Mouse (Mus musculus): ENCODE measurements at regions not wholly inside any gene's neighbourhood (a gene's known extent, or its start where the extent isn't known, plus 50 kb on each side); places are given as distances from the start of the nearest gene placed in this dataset.

GRCm38 (mm10) chr9:35328503-35328902 is 60.8 kb downstream of the Rpusd4 start:
- DNase-seq (ENCODE audit: low spot score in 2 of 2): no peak

GRCm38 (mm10) chr9:35330386-35330785 is 62.7 kb downstream of the Rpusd4 start:
- no peak for DNase-seq (ENCODE audit: low spot score in 2 of 2)

GRCm38 (mm10) chr9:35331241-35331680 is 63.6 kb downstream of the Rpusd4 start:
- DNase-seq (ENCODE audit: low spot score in 2 of 2): peak in 1 of 2 experiments; percentile 32

- no peak for DNase-seq (ENCODE audit: low spot score in 2 of 2)
These were observed 65.3 kb downstream of the Rpusd4 start for GRCm38 (mm10) chr9:35332688-35333630.

GRCm38 (mm10) chr9:35333631-35334005 is 66.0 kb downstream of the Rpusd4 start:
- no peak for DNase-seq (ENCODE audit: low spot score in 2 of 2)

- DNase-seq (ENCODE audit: low spot score in 2 of 2): no peak
These were observed 66.9 kb downstream of the Rpusd4 start for GRCm38 (mm10) chr9:35334536-35334935.

- no peak for DNase-seq (ENCODE audit: low spot score in 2 of 2)
These were observed 67.5 kb downstream of the Rpusd4 start for GRCm38 (mm10) chr9:35335181-35335580.

GRCm38 (mm10) chr9:35335888-35336700 is 68.4 kb downstream of the Rpusd4 start:
- DNase-seq (ENCODE audit: low spot score in 2 of 2): no peak

GRCm38 (mm10) chr9:35336701-35337055 is 69.0 kb downstream of the Rpusd4 start:
- DNase-seq (ENCODE audit: low spot score in 2 of 2): no peak

GRCm38 (mm10) chr9:35338858-35339257 is 71.2 kb downstream of the Rpusd4 start:
- DNase-seq (ENCODE audit: low spot score in 2 of 2): no peak

GRCm38 (mm10) chr9:35339492-35340262 is 72.0 kb downstream of the Rpusd4 start:
- DNase-seq (ENCODE audit: low spot score in 2 of 2): no peak

GRCm38 (mm10) chr9:35340263-35340573 is 72.6 kb downstream of the Rpusd4 start:
- DNase-seq (ENCODE audit: low spot score in 2 of 2): no peak

- DNase-seq (ENCODE audit: low spot score in 2 of 2): no peak
These were observed 73.1 kb downstream of the Rpusd4 start for GRCm38 (mm10) chr9:35340811-35341210.

- DNase-seq (ENCODE audit: low spot score in 2 of 2): no peak
These were observed 73.7 kb downstream of the Rpusd4 start for GRCm38 (mm10) chr9:35341386-35341785.

- no peak for DNase-seq (ENCODE audit: low spot score in 2 of 2)
These were observed 74.8 kb downstream of the Rpusd4 start for GRCm38 (mm10) chr9:35342436-35342835.

- DNase-seq (ENCODE audit: low spot score in 2 of 2): no peak
These were observed 75.7 kb downstream of the Rpusd4 start for GRCm38 (mm10) chr9:35343336-35343735.

- DNase-seq (ENCODE audit: low spot score in 2 of 2): no peak
These were observed 76.6 kb upstream of the Cdon start for GRCm38 (mm10) chr9:35344374-35344773.

GRCm38 (mm10) chr9:35346378-35346777 is 74.5 kb upstream of the Cdon start:
- no peak for DNase-seq (ENCODE audit: low spot score in 2 of 2)

GRCm38 (mm10) chr9:35350046-35350552 is 70.8 kb upstream of the Cdon start:
- DNase-seq (ENCODE audit: low spot score in 2 of 2): no peak

GRCm38 (mm10) chr9:35351576-35351975 is 69.4 kb upstream of the Cdon start:
- DNase-seq (ENCODE audit: low spot score in 2 of 2): no peak

GRCm38 (mm10) chr9:35354652-35355130 is 66.2 kb upstream of the Cdon start:
- no peak for DNase-seq (ENCODE audit: low spot score in 2 of 2)

- no peak for DNase-seq (ENCODE audit: low spot score in 2 of 2)
These were observed 61.2 kb upstream of the Cdon start for GRCm38 (mm10) chr9:35359699-35360098.

Measured in left cerebral cortex, adult 9 months (tissue).